Mouse (Mus musculus) telencephalon, adult 2 months (tissue): ENCODE measurements around the gene Stxbp5.
"Not testable (repeated sequence)": the region's sequence is repeated elsewhere in the genome, so short reads cannot be mapped to it uniquely, and the experiment has no call there.

ENCODE experiments used
- DNase-seq: peaks from one replicate; pipeline ENCODE4 v3.0.0-alpha.2; 2011; ENCODE audit warnings: low read depth, low spot score

Gene Stxbp5

GRCm38 (mm10) chr10:9901071-9901696 is at the start of gene Stxbp5:
Stxbp5 (minus strand) TSS chr10:9901079.
- DNase-seq: peak; percentile 58

GRCm38 (mm10) chr10:9912395-9912794 is 11.5 kb upstream of the Stxbp5 start:
- no peak for DNase-seq

- DNase-seq: no peak
These were observed 7.1 kb upstream of the Stxbp5 start for GRCm38 (mm10) chr10:9907919-9908502.

GRCm38 (mm10) chr10:9907519-9907918 is 6.6 kb upstream of the Stxbp5 start:
- DNase-seq: no peak

GRCm38 (mm10) chr10:9906185-9906584 is 5.3 kb upstream of the Stxbp5 start:
- no peak for DNase-seq

GRCm38 (mm10) chr10:9901697-9902239 is 889 bp upstream of the Stxbp5 start:
- peak; percentile 99 for DNase-seq

- no peak for DNase-seq
These were observed 386 bp downstream of the Stxbp5 start for GRCm38 (mm10) chr10:9900315-9901070.

GRCm38 (mm10) chr10:9899816-9900215 is 1.1 kb downstream of the Stxbp5 start:
- DNase-seq: no peak

- no peak for DNase-seq
These were observed 1.8 kb downstream of the Stxbp5 start for GRCm38 (mm10) chr10:9899086-9899485.

- DNase-seq: no peak
These were observed 3.0 kb downstream of the Stxbp5 start for GRCm38 (mm10) chr10:9897852-9898251.

- no peak for DNase-seq
These were observed 7.3 kb downstream of the Stxbp5 start for GRCm38 (mm10) chr10:9893562-9893961.

GRCm38 (mm10) chr10:9889651-9890050 is 11.2 kb downstream of the Stxbp5 start:
- no peak for DNase-seq

- DNase-seq: no peak
These were observed 12.2 kb downstream of the Stxbp5 start for GRCm38 (mm10) chr10:9888655-9889054.

- DNase-seq: not testable (repeated sequence)
These were observed 19.0 kb downstream of the Stxbp5 start for GRCm38 (mm10) chr10:9881781-9882320.

- DNase-seq: no peak
These were observed 20.7 kb downstream of the Stxbp5 start for GRCm38 (mm10) chr10:9880070-9880728.

- DNase-seq: no peak
These were observed 21.9 kb downstream of the Stxbp5 start for GRCm38 (mm10) chr10:9878821-9879489.

- no peak for DNase-seq
These were observed 25.0 kb downstream of the Stxbp5 start for GRCm38 (mm10) chr10:9875905-9876304.

- no peak for DNase-seq
These were observed 28.7 kb downstream of the Stxbp5 start for GRCm38 (mm10) chr10:9872143-9872542.

- DNase-seq: no peak
These were observed 33.9 kb downstream of the Stxbp5 start for GRCm38 (mm10) chr10:9866793-9867579.

GRCm38 (mm10) chr10:9860022-9860421 is 40.9 kb downstream of the Stxbp5 start:
- DNase-seq: no peak
